17 mouse cellular contexts compared by ENCODE assay signal in the genomic region with DNA sequence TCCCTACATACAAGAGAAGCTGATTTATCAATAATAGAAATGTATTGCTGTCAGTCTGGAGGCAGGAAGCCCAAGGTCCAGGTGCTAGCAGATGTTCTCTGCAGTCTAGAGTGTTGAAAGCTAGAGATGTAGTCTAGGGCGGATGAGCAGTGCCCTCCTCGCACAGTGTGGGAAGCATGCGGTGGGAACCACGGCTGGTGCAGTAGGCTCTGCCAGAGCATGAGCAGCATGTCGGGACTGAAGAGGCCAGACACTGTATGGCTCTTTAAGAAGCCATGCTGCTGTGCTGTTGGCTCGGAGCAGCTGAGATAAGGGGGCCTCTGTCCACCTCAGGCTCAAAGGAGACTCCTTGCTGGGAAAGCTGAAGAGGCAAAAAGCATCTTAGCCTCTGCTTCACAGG.
DNase-seq lines count a peak whose midpoint lies in the region; ATAC-seq lines count a peak whose summit lies in the region.
"Had no signal": no experiment of that assay in that cellular context is flagged by ENCODE, and none has a peak within 500 bp of the region (broad histone marks: within the 10 kb centered on the region; RNA-seq: fewer than 3 reads in every experiment).

No protein-coding gene starts in this region.

- no peak overlapping the region for H3K4me2 ChIP-seq in hindbrain, embryonic 13.5 days
- no peak overlapping the region for H3K4me2 ChIP-seq in midbrain, embryonic 13.5 days (replicated peaks)
- H3K4me2 ChIP-seq in neural tube, embryonic 15.5 days, result no peak overlapping the region
- H3K4me2 ChIP-seq: embryonic facial prominence, embryonic 15.5 days; heart, embryonic 15.5 days; limb, embryonic 15.5 days had no signal

- peaks cover 54% of the 10 kb centered on the region for H3K4me1 ChIP-seq in hindbrain, embryonic 13.5 days (replicated peaks)
- H3K4me1 ChIP-seq in midbrain, embryonic 13.5 days (replicated peaks), result peaks cover 49% of the 10 kb centered on the region
- H3K4me1 ChIP-seq in neural tube, embryonic 15.5 days, result peaks cover 32% of the 10 kb centered on the region
- H3K4me1 ChIP-seq: limb, embryonic 15.5 days had no signal

- DNase-seq in frontal cortex, postnatal 10 days (ENCODE audit: low spot score in 2 of 2), result no peak
- no peak for DNase-seq in right cerebral cortex, postnatal 14 days
- no peak for DNase-seq in cerebellum, adult 8-10 months
- DNase-seq: adrenal gland, postnatal 14 days; cerebellum, adult 9-11 months; gastrocnemius, postnatal 10 days; heart, adult 2 months; kidney, adult 18-20 months; kidney, postnatal 14 days; lung, postnatal 10 days had no signal

- 0 out of 2 replicates have a peak, but pooled peaks cover 3% of the 10 kb centered on the region for H3K36me3 ChIP-seq in hindbrain, embryonic 13.5 days
- 0 out of 2 replicates have a peak, but pooled peaks cover 6% of the 10 kb centered on the region for H3K36me3 ChIP-seq in midbrain, embryonic 13.5 days
- no peaks in the 10 kb centered on the region for H3K36me3 ChIP-seq in neural tube, embryonic 15.5 days
- H3K36me3 ChIP-seq: embryonic facial prominence, embryonic 15.5 days; heart, embryonic 15.5 days had no signal

- no peaks in the 10 kb centered on the region for H3K9me3 ChIP-seq in hindbrain, embryonic 13.5 days
- no peaks in the 10 kb centered on the region for H3K9me3 ChIP-seq in midbrain, embryonic 13.5 days
- no peaks in the 10 kb centered on the region for H3K9me3 ChIP-seq in neural tube, embryonic 15.5 days (replicated peaks)
- H3K9me3 ChIP-seq: embryonic facial prominence, embryonic 15.5 days; heart, embryonic 15.5 days; limb, embryonic 15.5 days had no signal

- ATAC-seq in frontal cortex, adult (ENCODE audit: low TSS enrichment), result peak; percentile 66; the same call in 1 of the 2 replicates
- no peak for ATAC-seq in hindbrain, embryonic 13.5 days (ENCODE audit: low FRiP score)
- 0 out of 2 replicates have a peak, but pooled peaks have one; percentile 28 for ATAC-seq in midbrain, embryonic 13.5 days
- peak; percentile 64; the same call in 1 of the 2 replicates for ATAC-seq in neural tube, embryonic 15.5 days (ENCODE audit: low FRiP score)

- no peaks in the 10 kb centered on the region for H3K27me3 ChIP-seq in hindbrain, embryonic 13.5 days
- H3K27me3 ChIP-seq in midbrain, embryonic 13.5 days, result no peaks in the 10 kb centered on the region
- H3K27me3 ChIP-seq in neural tube, embryonic 15.5 days (replicated peaks), result no peaks in the 10 kb centered on the region
- H3K27me3 ChIP-seq: embryonic facial prominence, embryonic 15.5 days; heart, embryonic 15.5 days; limb, embryonic 15.5 days had no signal

- H3K27ac ChIP-seq in hindbrain, embryonic 13.5 days, result peak overlapping the region; percentile 73
- peak overlapping the region; percentile 65 for H3K27ac ChIP-seq in midbrain, embryonic 13.5 days
- 0 out of 2 replicates have a peak overlapping the region, but pooled peaks have one; percentile 23 for H3K27ac ChIP-seq in neural tube, embryonic 15.5 days (replicated peaks)
- H3K27ac ChIP-seq: embryonic facial prominence, embryonic 15.5 days; heart, adult 2 months; heart, embryonic 15.5 days; limb, embryonic 15.5 days had no signal

- no peak overlapping the region for H3K4me3 ChIP-seq in hindbrain, embryonic 13.5 days
- H3K4me3 ChIP-seq in midbrain, embryonic 13.5 days (replicated peaks), result no peak overlapping the region
- no peak overlapping the region for H3K4me3 ChIP-seq in neural tube, embryonic 15.5 days (replicated peaks)
- H3K4me3 ChIP-seq: embryonic facial prominence, embryonic 15.5 days; heart, adult 2 months; heart, embryonic 15.5 days; limb, embryonic 15.5 days had no signal

- H3K9ac ChIP-seq in hindbrain, embryonic 13.5 days, result no peak overlapping the region
- H3K9ac ChIP-seq in midbrain, embryonic 13.5 days (replicated peaks), result no peak overlapping the region
- 0 out of 2 replicates have a peak overlapping the region, but pooled peaks have one; percentile 20 for H3K9ac ChIP-seq in neural tube, embryonic 15.5 days (replicated peaks)
- H3K9ac ChIP-seq: embryonic facial prominence, embryonic 15.5 days; heart, embryonic 15.5 days; limb, embryonic 15.5 days had no signal

- WGBS in hindbrain, embryonic 13.5 days, result 44% methylated on average over 6 of the region's 6 CpGs
- WGBS in midbrain, embryonic 13.5 days, result 55% methylated on average over 6 of the region's 6 CpGs
- WGBS in neural tube, embryonic 15.5 days, result 33% methylated on average over 6 of the region's 6 CpGs

Comparison
In these comparisons a context has a peak if more than half of its experiments do, and no peak if none do; other contexts are left out.
1. H3K27ac ChIP-seq: peak in every context shown above with its lines; median percentile 73 in hindbrain, embryonic 13.5 days; 65 in midbrain, embryonic 13.5 days; 23 in neural tube, embryonic 15.5 days.